18 mouse cellular contexts compared by ENCODE assay signal in genomic region chr7:145340248-145340904, GRCm38 (mm10). TPM values are rescaled to one million over a fixed set of nuclear protein-coding genes. Genes with fewer than 3 reads are reported as not detected.
DNase-seq lines count a peak whose midpoint lies in the region; ATAC-seq and TF ChIP-seq lines count a peak whose summit lies in the region.
"Had no signal": no experiment of that assay in that cellular context is flagged by ENCODE, and none has a peak within 500 bp of the region (broad histone marks: within the 10 kb centered on the region; RNA-seq: fewer than 3 reads in every experiment).

No protein-coding gene starts in this region.

- no peak overlapping the region for H3K4me2 ChIP-seq in neural tube, embryonic 11.5 days (ENCODE audit: low read depth)
- H3K4me2 ChIP-seq: embryonic facial prominence, embryonic 13.5 days; liver, embryonic 15.5 days had no signal

- H3K36me3 ChIP-seq in neural tube, embryonic 11.5 days (ENCODE audit: control insufficient read depth, insufficient read depth, low read length): no peaks in the 10 kb centered on the region
- H3K36me3 ChIP-seq: embryonic facial prominence, embryonic 13.5 days; liver, embryonic 15.5 days had no signal

- intact Hi-C loops in left cerebral cortex, postnatal 4 days (cut with DNase I): no loop called here
- intact Hi-C loops in left cerebral cortex, postnatal 36 days (cut with DNase I): no loop called here
- intact Hi-C loops in gastrocnemius, adult 2 months (cut with DNase I): no loop called here

- no peak for TF ChIP-seq CTCF in gastrocnemius, adult 2 months (IDR thresholded peaks at IDR 0.05)

- H3K4me3 ChIP-seq in neural tube, embryonic 11.5 days (ENCODE audit: low read depth, low read length): no peak overlapping the region
- no peak overlapping the region for H3K4me3 ChIP-seq in gastrocnemius, adult 2 months
- H3K4me3 ChIP-seq: embryonic facial prominence, embryonic 13.5 days; layer of hippocampus, adult 2 months; liver, embryonic 15.5 days; megakaryocyte, embryonic 14.5 days had no signal

- H3K27ac ChIP-seq in neural tube, embryonic 11.5 days (ENCODE audit: low read depth, low read length): no peak overlapping the region
- H3K27ac ChIP-seq in gastrocnemius, adult 2 months: no peak overlapping the region
- H3K27ac ChIP-seq: embryonic facial prominence, embryonic 13.5 days; liver, embryonic 15.5 days had no signal

- no peaks in the 10 kb centered on the region for H3K4me1 ChIP-seq in neural tube, embryonic 11.5 days (ENCODE audit: control insufficient read depth, insufficient read depth, low read length)
- H3K4me1 ChIP-seq: embryonic facial prominence, embryonic 13.5 days; liver, embryonic 15.5 days; megakaryocyte, embryonic 14.5 days had no signal

- peak; percentile 31 for DNase-seq in embryo, embryonic 10.5 days (ENCODE audit: low spot score)
- no peak for DNase-seq in embryo, embryonic 11 days
- DNase-seq in left cerebral cortex, postnatal 4 days: peak; percentile 19
- DNase-seq in left cerebral cortex, postnatal 36 days (ENCODE audit: low spot score in 2 of 2): no peak
- peak; percentile 41 for DNase-seq in neural tube, embryonic 11.5 days (ENCODE audit: low spot score)
- no peak for DNase-seq in Muller cell, postnatal 12 days (ENCODE audit: inconsistent ontology term)
- no peak for DNase-seq in gastrocnemius, adult 2 months
- DNase-seq: cerebellum, adult 2 months; gastrocnemius, postnatal 14 days had no signal

- H3K9ac ChIP-seq in neural tube, embryonic 11.5 days (ENCODE audit: low read length): no peak overlapping the region
- H3K9ac ChIP-seq: embryonic facial prominence, embryonic 13.5 days; liver, embryonic 15.5 days had no signal

- 89% methylated on average over 5 of the region's 5 CpGs for WGBS in neural tube, embryonic 11.5 days

- ATAC-seq in erythroblast, adult 5-6 weeks (replicated peaks; ENCODE audit: low FRiP score, poor library complexity, severe bottlenecking): peak; percentile 62
- no peak for ATAC-seq in neural tube, embryonic 11.5 days (ENCODE audit: insufficient read depth, low FRiP score, low TSS enrichment)
- ATAC-seq: forebrain, embryonic 16.5 days had no signal

- H3K27me3 ChIP-seq in neural tube, embryonic 11.5 days (ENCODE audit: control insufficient read depth, insufficient read depth, low read length): no peaks in the 10 kb centered on the region
- H3K27me3 ChIP-seq: embryonic facial prominence, embryonic 13.5 days; liver, embryonic 15.5 days had no signal

- H3K9me3 ChIP-seq in neural tube, embryonic 11.5 days (ENCODE audit: control insufficient read depth, low read length): no peaks in the 10 kb centered on the region
- H3K9me3 ChIP-seq: embryonic facial prominence, embryonic 13.5 days; liver, embryonic 15.5 days had no signal

RNA-seq across cellular contexts. Expression of gene Mrgprd, which starts 25.7 kb away (rescaled TPM):
- total RNA-seq in left cerebral cortex, postnatal 4 days (2021): not detected
- not detected for total RNA-seq in left cerebral cortex, postnatal 36 days (2021)
- not detected in 2 replicates for total RNA-seq in erythroblast, adult 5-6 weeks (2015; ENCODE audit: low replicate concordance)
- total RNA-seq in erythroblast, adult 5-6 weeks (2017; ENCODE audit: low replicate concordance): not detected in 2 replicates
- not detected in 2 replicates for polyA plus RNA-seq in neural tube, embryonic 11.5 days (2014; fragmentation: Nextera tagmentation; extraction: Ambion mirVana)
- total RNA-seq in gastrocnemius, adult 2 months (2021): not detected
- total RNA-seq: gastrocnemius, postnatal 14 days; layer of hippocampus, adult 2 months; left cerebral cortex, postnatal 10 days had no signal
- polyA plus RNA-seq: cerebellum, adult 2 months; embryonic facial prominence, embryonic 13.5 days; forebrain, embryonic 16.5 days; heart, embryonic 14.5 days; liver, embryonic 15.5 days; testis, adult 2 months had no signal

RNA-seq across cellular contexts. Expression of gene Mrgprf, which starts 39.7 kb away (rescaled TPM):
- total RNA-seq in left cerebral cortex, postnatal 4 days (2021): 1 to 10 TPM; 2.2 to 3.0 TPM
- 1 to 10 TPM; 1.7 to 3.0 TPM for total RNA-seq in left cerebral cortex, postnatal 36 days (2021)
- total RNA-seq in erythroblast, adult 5-6 weeks (2015; ENCODE audit: low replicate concordance): not detected in 2 replicates
- total RNA-seq in erythroblast, adult 5-6 weeks (2017; ENCODE audit: low replicate concordance): not detected in 2 replicates
- polyA plus RNA-seq in neural tube, embryonic 11.5 days (2014; fragmentation: Nextera tagmentation; extraction: Ambion mirVana): not detected in 2 replicates
- 1 to 10 TPM; 2.7 to 2.8 TPM for total RNA-seq in gastrocnemius, adult 2 months (2021)

RNA-seq across cellular contexts. Expression of gene Tpcn2, which starts 56.6 kb away (rescaled TPM):
- total RNA-seq in left cerebral cortex, postnatal 4 days (2021): 1 to 10 TPM; 4.7 to 5.0 TPM
- total RNA-seq in left cerebral cortex, postnatal 36 days (2021): 1 to 10 TPM; 3.4 to 6.4 TPM
- total RNA-seq in erythroblast, adult 5-6 weeks (2015; ENCODE audit: low replicate concordance): 3.8 and 4.6 TPM in 2 replicates
- total RNA-seq in erythroblast, adult 5-6 weeks (2017; ENCODE audit: low replicate concordance): 1.3 and 2.2 TPM in 2 replicates
- 1.8 and 2.4 TPM in 2 replicates for polyA plus RNA-seq in neural tube, embryonic 11.5 days (2014; fragmentation: Nextera tagmentation; extraction: Ambion mirVana)
- 1 to 10 TPM; 1.4 to 1.5 TPM for total RNA-seq in gastrocnemius, adult 2 months (2021)

Comparison
In these comparisons a context has a peak if more than half of its experiments do, and no peak if none do; other contexts are left out.
1. DNase-seq: peak in embryo, embryonic 10.5 days (single experiment), left cerebral cortex, postnatal 4 days (single experiment) and neural tube, embryonic 11.5 days (single experiment); none in embryo, embryonic 11 days (single experiment), left cerebral cortex, postnatal 36 days (0 of 2), Muller cell, postnatal 12 days (single experiment) and gastrocnemius, adult 2 months (single experiment).